Mouse (Mus musculus): ENCODE results near the gene Dmc1. TPM values are rescaled to one million over a fixed set of nuclear protein-coding genes. Genes with fewer than 3 reads are reported as not detected.

The Dmc1 gene
- polyA plus RNA-seq, 1 experiment from 2014 or later: 1.5 TPM

DNA sequence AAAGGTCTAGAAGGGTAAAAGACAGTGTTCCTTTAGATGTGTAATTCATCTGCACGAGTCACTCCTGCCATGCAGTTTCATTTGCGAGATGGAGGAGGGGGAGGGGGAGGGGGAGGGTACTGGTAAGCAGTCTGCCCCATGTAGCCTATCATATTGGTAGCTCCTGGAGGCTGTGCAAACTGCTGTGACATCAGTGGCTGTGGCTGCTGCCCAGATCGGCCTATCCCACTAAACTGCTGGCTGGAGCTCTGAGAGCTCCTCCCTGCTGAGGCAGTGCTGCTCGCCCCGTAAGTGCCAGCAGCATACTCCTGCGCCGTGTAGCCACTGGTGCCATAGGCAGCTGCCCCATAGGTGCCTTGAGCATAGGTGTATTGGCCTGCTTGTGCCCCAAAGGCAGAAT is 75.0 kb downstream of the Dmc1 start:
- Histone ChIP-seq H3K4me1 (ENCODE audit: control insufficient read depth, insufficient read depth, low read length) (no peaks in the 10 kb centered on the region), H3K36me3 (replicated peaks; ENCODE audit: control insufficient read depth, insufficient read depth, low read depth, low read length) (peaks cover 38% of the 10 kb centered on the region), H3K9ac (replicated peaks; ENCODE audit: low read length) (no peak overlapping the region), H3K9me3 (replicated peaks; ENCODE audit: control insufficient read depth, low read length) (no peaks in the 10 kb centered on the region), H3K27me3 (ENCODE audit: control insufficient read depth, insufficient read depth, low read length) (no peaks in the 10 kb centered on the region), H3K4me3 (ENCODE audit: low read depth, low read length) (no peak overlapping the region), H3K27ac (replicated peaks; ENCODE audit: low read depth, low read length) (no peak overlapping the region), H3K4me2 (ENCODE audit: low read depth, low read length) (no peak overlapping the region)
- WGBS: 83% methylated on average over 7 of the region's 7 CpGs
- ATAC-seq (replicated peaks; ENCODE audit: insufficient number of reproducible peaks, low FRiP score, low TSS enrichment, low read depth) (no peak), DNase-seq (ENCODE audit: low spot score) (no peak)

DNA sequence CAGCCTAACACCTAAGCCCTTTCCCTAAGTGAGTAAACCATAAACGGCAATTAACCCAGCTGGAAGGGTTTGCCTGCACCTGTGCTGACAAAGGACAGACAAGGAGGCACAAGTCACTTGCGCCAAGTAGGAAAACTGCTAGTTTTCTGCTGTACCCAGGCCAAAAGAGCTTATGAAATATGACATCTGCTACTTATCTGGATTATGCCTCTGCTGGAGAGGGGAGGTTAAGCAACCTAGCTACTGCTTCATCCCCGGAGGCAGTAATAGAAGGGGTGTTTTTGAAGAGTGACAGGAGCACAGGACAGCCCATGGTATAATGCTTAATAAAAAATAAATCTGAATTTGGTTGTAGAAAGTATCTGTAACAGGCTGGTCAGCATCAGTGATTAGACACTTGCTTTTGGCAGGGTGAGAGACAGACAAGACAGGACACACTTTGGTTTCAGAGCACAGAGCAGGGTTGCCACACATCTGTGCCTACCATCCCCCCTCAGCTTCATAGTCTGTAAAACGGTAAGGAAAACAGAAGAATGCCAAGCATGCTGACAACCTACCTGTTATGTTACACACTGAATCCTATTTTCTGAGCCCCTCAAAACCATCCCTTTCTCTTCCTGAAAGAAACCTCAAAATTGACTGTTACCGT is 76.8 kb downstream of the Dmc1 start:
- Histone ChIP-seq H3K36me3 (replicated peaks; ENCODE audit: control insufficient read depth, insufficient read depth, low read depth, low read length) (peaks cover 31% of the 10 kb centered on the region), H3K4me1 (ENCODE audit: control insufficient read depth, insufficient read depth, low read length) (no peaks in the 10 kb centered on the region), H3K27ac (replicated peaks; ENCODE audit: low read depth, low read length) (no peak overlapping the region), H3K27me3 (ENCODE audit: control insufficient read depth, insufficient read depth, low read length) (no peaks in the 10 kb centered on the region), H3K9me3 (replicated peaks; ENCODE audit: control insufficient read depth, low read length) (no peaks in the 10 kb centered on the region), H3K4me3 (ENCODE audit: low read depth, low read length) (no peak overlapping the region), H3K4me2 (ENCODE audit: low read depth, low read length) (no peak overlapping the region), H3K9ac (replicated peaks; ENCODE audit: low read length) (no peak overlapping the region)
- DNase-seq (ENCODE audit: low spot score) (peak; percentile 24), ATAC-seq (replicated peaks; ENCODE audit: insufficient number of reproducible peaks, low FRiP score, low TSS enrichment, low read depth) (no peak; the same call in 1 of the 2 replicates)
- 75% methylated on average over 5 of the region's 5 CpGs for WGBS

DNA sequence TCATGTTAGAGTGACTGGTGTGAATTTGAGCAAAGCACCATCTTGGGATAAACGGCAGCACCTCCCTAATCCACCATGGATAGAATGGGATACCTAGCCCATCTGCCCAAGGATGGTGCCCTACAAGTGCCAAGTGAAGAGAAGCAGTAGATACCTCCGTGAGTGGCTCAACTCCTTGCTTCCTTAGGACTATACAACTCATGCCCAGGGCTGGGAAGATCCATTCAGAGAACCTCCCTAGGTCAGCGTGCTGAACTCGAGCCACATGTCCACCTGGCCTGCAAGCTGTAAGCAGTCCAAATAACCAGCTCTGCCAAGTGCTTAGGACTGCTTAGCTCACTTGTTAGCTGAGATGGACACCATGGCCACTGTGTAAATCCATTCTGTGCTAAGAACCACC is 77.7 kb downstream of the Dmc1 start:
- Histone ChIP-seq H3K4me2 (ENCODE audit: low read depth, low read length) (no peak overlapping the region), H3K4me1 (ENCODE audit: control insufficient read depth, insufficient read depth, low read length) (no peaks in the 10 kb centered on the region), H3K36me3 (replicated peaks; ENCODE audit: control insufficient read depth, insufficient read depth, low read depth, low read length) (peaks cover 28% of the 10 kb centered on the region), H3K9ac (replicated peaks; ENCODE audit: low read length) (no peak overlapping the region), H3K4me3 (ENCODE audit: low read depth, low read length) (no peak overlapping the region), H3K27me3 (ENCODE audit: control insufficient read depth, insufficient read depth, low read length) (no peaks in the 10 kb centered on the region), H3K27ac (replicated peaks; ENCODE audit: low read depth, low read length) (no peak overlapping the region), H3K9me3 (replicated peaks; ENCODE audit: control insufficient read depth, low read length) (no peaks in the 10 kb centered on the region)
- WGBS: 84% methylated on average over 4 of the region's 4 CpGs
- ATAC-seq (replicated peaks; ENCODE audit: insufficient number of reproducible peaks, low FRiP score, low TSS enrichment, low read depth): no peak; the same call in 1 of the 2 replicates
- no peak for DNase-seq (ENCODE audit: low spot score)

DNA sequence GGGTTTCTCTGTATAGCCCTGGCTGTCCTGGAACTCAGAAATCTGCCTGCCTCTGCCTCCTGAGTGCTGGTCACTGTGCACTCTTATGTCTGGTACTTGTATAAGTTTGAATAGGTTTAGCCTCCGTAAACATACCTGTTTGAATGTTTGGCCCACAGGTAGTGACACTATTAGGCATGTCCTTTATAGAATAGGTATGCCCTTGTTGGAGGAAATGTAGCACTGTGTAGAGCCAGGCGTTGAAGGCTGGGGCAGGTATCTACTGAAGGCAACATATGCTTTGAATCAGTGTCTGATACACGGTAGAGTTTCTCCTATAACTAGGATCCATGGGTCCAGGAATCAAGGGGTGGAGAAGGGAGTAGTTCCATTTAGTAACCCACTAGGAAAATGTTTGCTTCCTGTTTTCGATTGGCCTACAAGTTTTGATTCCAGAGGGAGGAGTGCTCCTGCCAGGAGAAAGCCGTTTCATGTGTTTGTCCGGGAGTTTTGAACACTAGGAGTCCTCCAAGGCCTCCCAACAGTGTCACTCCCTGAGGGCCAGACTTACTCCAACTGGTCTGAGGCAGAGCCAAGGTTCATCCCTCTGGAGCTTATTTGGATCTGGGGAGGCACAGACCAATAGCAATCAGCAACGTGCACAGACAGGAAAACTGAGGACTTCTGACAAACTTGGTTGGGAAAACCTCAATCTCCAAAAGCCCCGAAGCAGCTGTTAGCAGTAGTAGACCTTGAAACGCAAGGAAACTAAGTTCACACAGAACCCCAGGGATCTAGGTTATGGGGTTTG is 78.7 kb downstream of the Dmc1 start:
- no peak for DNase-seq (ENCODE audit: low spot score)
- H3K27ac ChIP-seq (replicated peaks; ENCODE audit: low read depth, low read length): no peak overlapping the region
- no peaks in the 10 kb centered on the region for H3K27me3 ChIP-seq (ENCODE audit: control insufficient read depth, insufficient read depth, low read length)
- peaks cover 20% of the 10 kb centered on the region for H3K36me3 ChIP-seq (replicated peaks; ENCODE audit: control insufficient read depth, insufficient read depth, low read depth, low read length)
- H3K4me3 ChIP-seq (ENCODE audit: low read depth, low read length): no peak overlapping the region
- 60% methylated on average over 9 of the region's 9 CpGs for WGBS
- H3K4me1 ChIP-seq (ENCODE audit: control insufficient read depth, insufficient read depth, low read length): no peaks in the 10 kb centered on the region
- H3K9ac ChIP-seq (replicated peaks; ENCODE audit: low read length): no peak overlapping the region
- no peaks in the 10 kb centered on the region for H3K9me3 ChIP-seq (replicated peaks; ENCODE audit: control insufficient read depth, low read length)
- no peak overlapping the region for H3K4me2 ChIP-seq (ENCODE audit: low read depth, low read length)
- ATAC-seq (replicated peaks; ENCODE audit: insufficient number of reproducible peaks, low FRiP score, low TSS enrichment, low read depth): no peak

DNA sequence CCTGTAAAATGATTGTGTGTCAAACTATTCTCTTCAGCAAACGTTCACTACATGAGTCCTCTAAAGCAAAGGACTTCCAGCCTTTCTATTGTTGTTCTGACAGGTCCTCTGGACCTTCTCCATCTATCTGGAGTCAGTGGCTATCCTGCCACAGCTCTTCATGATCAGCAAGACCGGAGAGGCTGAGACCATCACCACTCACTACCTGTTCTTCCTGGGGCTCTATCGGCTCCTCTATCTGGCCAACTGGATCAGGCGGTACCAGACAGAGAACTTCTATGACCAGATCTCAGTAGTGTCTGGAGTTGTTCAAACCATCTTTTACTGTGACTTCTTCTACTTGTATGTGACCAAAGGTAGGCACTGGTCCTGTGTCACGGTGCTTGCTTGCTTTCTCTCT is 79.3 kb downstream of the Dmc1 start:
- no peak for ATAC-seq (replicated peaks; ENCODE audit: insufficient number of reproducible peaks, low FRiP score, low TSS enrichment, low read depth)
- Histone ChIP-seq H3K9me3 (replicated peaks; ENCODE audit: control insufficient read depth, low read length) (no peaks in the 10 kb centered on the region), H3K36me3 (replicated peaks; ENCODE audit: control insufficient read depth, insufficient read depth, low read depth, low read length) (peaks cover 20% of the 10 kb centered on the region), H3K27me3 (ENCODE audit: control insufficient read depth, insufficient read depth, low read length) (no peaks in the 10 kb centered on the region), H3K4me3 (ENCODE audit: low read depth, low read length) (no peak overlapping the region), H3K27ac (replicated peaks; ENCODE audit: low read depth, low read length) (no peak overlapping the region), H3K9ac (replicated peaks; ENCODE audit: low read length) (no peak overlapping the region), H3K4me2 (ENCODE audit: low read depth, low read length) (no peak overlapping the region), H3K4me1 (ENCODE audit: control insufficient read depth, insufficient read depth, low read length) (no peaks in the 10 kb centered on the region)
- 89% methylated on average over 5 of the region's 5 CpGs for WGBS
- no peak for DNase-seq (ENCODE audit: low spot score)

DNA sequence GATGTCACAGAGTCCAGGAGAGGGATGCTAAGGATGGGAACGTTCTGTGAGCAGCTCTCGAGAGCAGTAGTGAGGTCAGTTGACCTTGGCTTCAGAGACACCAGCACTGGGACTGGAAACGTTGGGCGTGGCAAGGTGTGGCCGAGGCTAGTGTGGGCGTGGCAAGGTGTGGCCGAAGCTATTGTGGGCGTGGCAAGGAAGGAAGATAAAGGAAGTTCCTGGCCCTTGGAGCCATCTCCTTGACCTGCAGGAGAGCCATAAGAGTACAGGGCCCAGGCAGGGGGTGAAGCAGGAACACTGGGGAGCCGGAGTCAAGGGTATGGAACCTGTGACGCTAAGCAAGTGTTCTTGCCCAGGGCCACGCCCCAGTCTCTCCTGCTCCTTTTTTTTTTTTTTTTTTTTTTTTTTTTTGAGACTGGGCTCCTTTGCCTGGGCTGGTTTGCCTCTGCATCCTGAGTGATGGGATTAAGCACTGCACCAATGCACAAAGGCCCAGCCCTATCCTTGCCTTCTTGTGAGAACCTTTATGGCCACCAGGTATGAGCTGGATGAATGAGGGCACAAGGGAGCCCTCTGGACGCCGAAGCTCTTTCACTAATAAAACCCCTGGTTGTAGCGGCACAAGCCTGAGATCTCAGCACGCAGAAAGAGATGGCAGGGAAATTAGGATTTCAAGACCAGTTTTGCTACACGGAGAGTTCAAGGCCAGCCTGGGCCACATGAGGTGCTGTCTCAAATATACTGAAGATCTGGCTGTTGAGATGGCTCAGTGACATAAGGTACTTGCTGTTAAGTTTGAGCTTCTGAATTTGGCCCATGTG is 85.3 kb downstream of the Dmc1 start:
- Histone ChIP-seq H3K4me3 (ENCODE audit: low read depth, low read length) (no peak overlapping the region), H3K9ac (replicated peaks; ENCODE audit: low read length) (no peak overlapping the region), H3K36me3 (replicated peaks; ENCODE audit: control insufficient read depth, insufficient read depth, low read depth, low read length) (no peaks in the 10 kb centered on the region), H3K4me1 (ENCODE audit: control insufficient read depth, insufficient read depth, low read length) (no peaks in the 10 kb centered on the region), H3K4me2 (ENCODE audit: low read depth, low read length) (no peak overlapping the region), H3K27me3 (ENCODE audit: control insufficient read depth, insufficient read depth, low read length) (peaks cover 28% of the 10 kb centered on the region), H3K27ac (replicated peaks; ENCODE audit: low read depth, low read length) (no peak overlapping the region), H3K9me3 (replicated peaks; ENCODE audit: control insufficient read depth, low read length) (no peaks in the 10 kb centered on the region)
- DNase-seq (ENCODE audit: low spot score) (no peak), ATAC-seq (replicated peaks; ENCODE audit: insufficient number of reproducible peaks, low FRiP score, low TSS enrichment, low read depth) (no peak)
- WGBS: 47% methylated on average over 15 of the region's 16 CpGs

DNA sequence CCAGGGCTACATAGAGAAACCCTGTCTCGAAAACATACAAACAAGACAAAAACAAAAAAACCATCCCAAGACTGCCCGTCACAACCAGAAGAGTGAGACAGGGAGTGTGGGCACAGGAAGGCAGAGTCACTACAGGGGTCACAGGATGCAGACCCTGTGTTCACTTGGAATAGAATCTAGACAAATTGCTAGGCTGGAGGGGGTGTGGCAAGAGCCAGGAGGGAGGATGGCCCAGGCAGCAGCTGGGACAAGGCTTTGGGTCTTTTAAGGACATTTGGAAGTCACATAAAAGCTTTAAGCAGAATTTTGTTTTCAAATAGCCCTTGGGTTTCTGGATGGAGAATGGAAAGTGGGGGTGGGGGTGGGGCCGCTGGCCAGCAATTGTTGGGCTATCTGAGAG is 86.3 kb downstream of the Dmc1 start:
- Histone ChIP-seq H3K36me3 (replicated peaks; ENCODE audit: control insufficient read depth, insufficient read depth, low read depth, low read length) (no peaks in the 10 kb centered on the region), H3K9me3 (replicated peaks; ENCODE audit: control insufficient read depth, low read length) (no peaks in the 10 kb centered on the region), H3K27ac (replicated peaks; ENCODE audit: low read depth, low read length) (no peak overlapping the region), H3K27me3 (ENCODE audit: control insufficient read depth, insufficient read depth, low read length) (peaks cover 38% of the 10 kb centered on the region), H3K4me1 (ENCODE audit: control insufficient read depth, insufficient read depth, low read length) (no peaks in the 10 kb centered on the region), H3K4me2 (ENCODE audit: low read depth, low read length) (no peak overlapping the region), H3K9ac (replicated peaks; ENCODE audit: low read length) (no peak overlapping the region), H3K4me3 (ENCODE audit: low read depth, low read length) (no peak overlapping the region)
- DNase-seq (ENCODE audit: low spot score): no peak
- ATAC-seq (replicated peaks; ENCODE audit: insufficient number of reproducible peaks, low FRiP score, low TSS enrichment, low read depth): no peak
- 87% methylated on average over 3 of the region's 3 CpGs for WGBS

DNA sequence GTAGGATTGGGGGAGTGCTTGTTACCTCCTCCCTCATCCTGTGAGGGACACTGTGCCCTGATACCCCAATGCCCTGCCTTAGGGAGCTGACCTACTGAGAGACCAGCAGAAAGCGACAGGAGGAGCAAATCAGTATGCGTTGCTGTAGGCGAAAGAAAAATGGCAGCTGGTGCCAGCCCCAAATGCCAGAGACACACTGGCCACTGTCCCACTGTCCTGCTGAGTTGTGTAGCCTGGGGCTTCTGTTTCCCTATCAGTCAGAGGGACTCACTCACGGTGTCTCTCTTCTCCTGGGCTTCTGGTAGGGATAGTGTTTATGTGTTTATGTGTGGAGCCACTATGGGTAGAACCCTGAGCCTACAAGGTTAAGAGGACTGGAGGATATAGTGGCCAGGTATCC is 87.2 kb downstream of the Dmc1 start:
- Histone ChIP-seq H3K9me3 (replicated peaks; ENCODE audit: control insufficient read depth, low read length) (no peaks in the 10 kb centered on the region), H3K4me2 (ENCODE audit: low read depth, low read length) (no peak overlapping the region), H3K4me1 (ENCODE audit: control insufficient read depth, insufficient read depth, low read length) (no peaks in the 10 kb centered on the region), H3K27ac (replicated peaks; ENCODE audit: low read depth, low read length) (no peak overlapping the region), H3K36me3 (replicated peaks; ENCODE audit: control insufficient read depth, insufficient read depth, low read depth, low read length) (no peaks in the 10 kb centered on the region), H3K4me3 (ENCODE audit: low read depth, low read length) (no peak overlapping the region), H3K9ac (replicated peaks; ENCODE audit: low read length) (no peak overlapping the region), H3K27me3 (ENCODE audit: control insufficient read depth, insufficient read depth, low read length) (peaks cover 40% of the 10 kb centered on the region)
- 69% methylated on average over 4 of the region's 4 CpGs for WGBS
- ATAC-seq (replicated peaks; ENCODE audit: insufficient number of reproducible peaks, low FRiP score, low TSS enrichment, low read depth): no peak
- no peak for DNase-seq (ENCODE audit: low spot score)

All from embryonic facial prominence, embryonic 11.5 days (tissue).